Mouse (Mus musculus): ENCODE measurements around the gene Pde5a.

DNA sequence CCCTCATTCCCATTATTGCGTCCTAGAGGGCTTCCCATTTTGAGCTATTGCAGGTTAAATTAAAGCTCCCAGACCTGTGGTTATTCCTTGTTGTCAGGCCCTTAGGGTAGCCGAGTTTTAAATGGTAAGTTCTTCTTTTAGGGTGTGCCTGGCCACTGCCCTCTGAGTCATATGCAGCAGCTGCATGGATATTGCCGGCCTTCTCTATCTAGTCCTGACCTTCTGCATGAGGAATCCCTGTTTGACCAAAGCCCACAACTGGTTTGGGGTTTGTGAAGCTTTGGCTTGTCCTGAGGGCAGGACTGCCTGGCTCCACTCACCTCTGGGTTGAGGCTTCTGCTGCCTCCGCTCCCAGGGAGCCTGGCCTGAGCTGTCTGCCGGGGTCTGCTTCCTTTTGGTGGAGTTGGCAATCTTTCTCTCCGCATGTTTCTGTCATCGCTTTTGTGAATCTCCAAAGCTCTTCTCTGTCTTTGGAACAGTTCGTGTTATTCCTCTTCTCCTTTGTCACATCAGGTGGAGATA, 34.6 kb downstream of the Pde5a start:
- TF ChIP-seq CTCF (IDR thresholded peaks at IDR 0.05; ENCODE audit: low read depth): no peak
- no peak for TF ChIP-seq EP300 (optimal IDR thresholded peaks at IDR 0.05)
